Mouse (Mus musculus): Measurements from ENCODE around the gene Tmed10. TPM values are rescaled to one million over a fixed set of nuclear protein-coding genes. Genes with fewer than 3 reads are reported as not detected.
A peak's percentile ranks its signal among the peaks of the same experiment; 100 is the strongest.

The Tmed10 gene
- polyA plus RNA-seq, 1 experiment from 2014 or later, result 184 TPM

GRCm38 (mm10) chr12:85305247-85305892 is 69.3 kb downstream of the Tmed10 start:
- Histone ChIP-seq H3K27me3 (ENCODE audit: control insufficient read depth, insufficient read depth, low read depth, low read length) (no peaks in the 10 kb centered on the region), H3K36me3 (ENCODE audit: control insufficient read depth, insufficient read depth, low read length) (peaks cover 54% of the 10 kb centered on the region), H3K9ac (ENCODE audit: low read depth, low read length) (no peak overlapping the region), H3K9me3 (replicated peaks; ENCODE audit: control insufficient read depth, low read length, poor library complexity, severe bottlenecking) (no peaks in the 10 kb centered on the region), H3K27ac (ENCODE audit: low read length) (no peak overlapping the region), H3K4me1 (ENCODE audit: control insufficient read depth, insufficient read depth, low read length) (no peaks in the 10 kb centered on the region), H3K4me2 (ENCODE audit: low read length) (no peak overlapping the region), H3K4me3 (ENCODE audit: low read depth, low read length) (no peak overlapping the region)
- 48% methylated on average over 16 of the region's 16 CpGs for WGBS
- ATAC-seq, result peak; percentile 71; the same call in 1 of the 2 replicates

GRCm38 (mm10) chr12:85304725-85305124 is 69.9 kb downstream of the Tmed10 start:
- Histone ChIP-seq H3K27ac (ENCODE audit: low read length) (no peak overlapping the region), H3K9me3 (replicated peaks; ENCODE audit: control insufficient read depth, low read length, poor library complexity, severe bottlenecking) (no peaks in the 10 kb centered on the region), H3K4me3 (ENCODE audit: low read depth, low read length) (no peak overlapping the region), H3K27me3 (ENCODE audit: control insufficient read depth, insufficient read depth, low read depth, low read length) (no peaks in the 10 kb centered on the region), H3K4me1 (ENCODE audit: control insufficient read depth, insufficient read depth, low read length) (no peaks in the 10 kb centered on the region), H3K36me3 (ENCODE audit: control insufficient read depth, insufficient read depth, low read length) (peaks cover 52% of the 10 kb centered on the region), H3K4me2 (ENCODE audit: low read length) (no peak overlapping the region), H3K9ac (ENCODE audit: low read depth, low read length) (no peak overlapping the region)
- WGBS, result 79% methylated on average over 4 of the region's 4 CpGs
- ATAC-seq, result no peak

GRCm38 (mm10) chr12:85303256-85303655 is 71.4 kb downstream of the Tmed10 start:
- H3K4me1 ChIP-seq (ENCODE audit: control insufficient read depth, insufficient read depth, low read length), result no peaks in the 10 kb centered on the region
- H3K9ac ChIP-seq (ENCODE audit: low read depth, low read length), result no peak overlapping the region
- H3K27ac ChIP-seq (ENCODE audit: low read length), result no peak overlapping the region
- peaks cover 41% of the 10 kb centered on the region for H3K36me3 ChIP-seq (ENCODE audit: control insufficient read depth, insufficient read depth, low read length)
- H3K4me2 ChIP-seq (ENCODE audit: low read length), result no peak overlapping the region
- no peaks in the 10 kb centered on the region for H3K27me3 ChIP-seq (ENCODE audit: control insufficient read depth, insufficient read depth, low read depth, low read length)
- 78% methylated on average over 2 of the region's 2 CpGs for WGBS
- no peak overlapping the region for H3K4me3 ChIP-seq (ENCODE audit: low read depth, low read length)
- no peak for ATAC-seq
- no peaks in the 10 kb centered on the region for H3K9me3 ChIP-seq (replicated peaks; ENCODE audit: control insufficient read depth, low read length, poor library complexity, severe bottlenecking)

GRCm38 (mm10) chr12:85298835-85299180 is 75.8 kb downstream of the Tmed10 start:
- ATAC-seq, result no peak
- WGBS, result 92% methylated on average over 1 of the region's 1 CpGs

GRCm38 (mm10) chr12:85298127-85298834 is 76.4 kb downstream of the Tmed10 start:
- Histone ChIP-seq H3K4me2 (ENCODE audit: low read length) (no peak overlapping the region), H3K4me3 (ENCODE audit: low read depth, low read length) (no peak overlapping the region), H3K27me3 (ENCODE audit: control insufficient read depth, insufficient read depth, low read depth, low read length) (no peaks in the 10 kb centered on the region), H3K4me1 (ENCODE audit: control insufficient read depth, insufficient read depth, low read length) (no peaks in the 10 kb centered on the region), H3K9me3 (replicated peaks; ENCODE audit: control insufficient read depth, low read length, poor library complexity, severe bottlenecking) (peaks cover 7% of the 10 kb centered on the region; the same call in 1 of the 2 replicates), H3K36me3 (ENCODE audit: control insufficient read depth, insufficient read depth, low read length) (peaks cover 18% of the 10 kb centered on the region), H3K9ac (ENCODE audit: low read depth, low read length) (no peak overlapping the region), H3K27ac (ENCODE audit: low read length) (no peak overlapping the region)
- ATAC-seq, result no peak
- WGBS, result 92% methylated on average over 11 of the region's 11 CpGs

More at GRCm38 (mm10) chr12:85298835-85299180, 75.8 kb downstream of the Tmed10 start:
- H3K36me3 ChIP-seq (ENCODE audit: control insufficient read depth, insufficient read depth, low read length), result peaks cover 21% of the 10 kb centered on the region
- H3K27ac ChIP-seq (ENCODE audit: low read length), result no peak overlapping the region
- no peak overlapping the region for H3K4me3 ChIP-seq (ENCODE audit: low read depth, low read length)
- no peak overlapping the region for H3K4me2 ChIP-seq (ENCODE audit: low read length)
- no peak overlapping the region for H3K9ac ChIP-seq (ENCODE audit: low read depth, low read length)
- H3K4me1 ChIP-seq (ENCODE audit: control insufficient read depth, insufficient read depth, low read length), result no peaks in the 10 kb centered on the region
- peaks cover 6% of the 10 kb centered on the region; the same call in 1 of the 2 replicates for H3K9me3 ChIP-seq (replicated peaks; ENCODE audit: control insufficient read depth, low read length, poor library complexity, severe bottlenecking)
- no peaks in the 10 kb centered on the region for H3K27me3 ChIP-seq (ENCODE audit: control insufficient read depth, insufficient read depth, low read depth, low read length)

GRCm38 (mm10) chr12:85297345-85297997 is 77.2 kb downstream of the Tmed10 start:
- no peaks in the 10 kb centered on the region for H3K27me3 ChIP-seq (ENCODE audit: control insufficient read depth, insufficient read depth, low read depth, low read length)
- H3K4me3 ChIP-seq (ENCODE audit: low read depth, low read length), result no peak overlapping the region
- ATAC-seq, result no peak
- H3K27ac ChIP-seq (ENCODE audit: low read length), result no peak overlapping the region
- peaks cover 16% of the 10 kb centered on the region for H3K36me3 ChIP-seq (ENCODE audit: control insufficient read depth, insufficient read depth, low read length)
- WGBS, result 68% methylated on average over 10 of the region's 10 CpGs
- H3K4me2 ChIP-seq (ENCODE audit: low read length), result no peak overlapping the region
- no peak overlapping the region for H3K9ac ChIP-seq (ENCODE audit: low read depth, low read length)
- peaks cover 7% of the 10 kb centered on the region; the same call in 1 of the 2 replicates for H3K9me3 ChIP-seq (replicated peaks; ENCODE audit: control insufficient read depth, low read length, poor library complexity, severe bottlenecking)
- no peaks in the 10 kb centered on the region for H3K4me1 ChIP-seq (ENCODE audit: control insufficient read depth, insufficient read depth, low read length)

GRCm38 (mm10) chr12:85296915-85297314 is 77.7 kb downstream of the Tmed10 start:
- H3K9me3 ChIP-seq (replicated peaks; ENCODE audit: control insufficient read depth, low read length, poor library complexity, severe bottlenecking), result peaks cover 7% of the 10 kb centered on the region; the same call in 1 of the 2 replicates
- H3K27ac ChIP-seq (ENCODE audit: low read length), result no peak overlapping the region
- 81% methylated on average over 5 of the region's 5 CpGs for WGBS
- H3K27me3 ChIP-seq (ENCODE audit: control insufficient read depth, insufficient read depth, low read depth, low read length), result no peaks in the 10 kb centered on the region
- H3K4me2 ChIP-seq (ENCODE audit: low read length), result no peak overlapping the region
- peaks cover 15% of the 10 kb centered on the region for H3K36me3 ChIP-seq (ENCODE audit: control insufficient read depth, insufficient read depth, low read length)
- H3K4me3 ChIP-seq (ENCODE audit: low read depth, low read length), result no peak overlapping the region
- no peak overlapping the region for H3K9ac ChIP-seq (ENCODE audit: low read depth, low read length)
- no peak for ATAC-seq
- H3K4me1 ChIP-seq (ENCODE audit: control insufficient read depth, insufficient read depth, low read length), result no peaks in the 10 kb centered on the region

- Histone ChIP-seq H3K4me2 (ENCODE audit: low read length) (no peak overlapping the region), H3K27me3 (ENCODE audit: control insufficient read depth, insufficient read depth, low read depth, low read length) (no peaks in the 10 kb centered on the region), H3K4me3 (ENCODE audit: low read depth, low read length) (no peak overlapping the region), H3K9me3 (replicated peaks; ENCODE audit: control insufficient read depth, low read length, poor library complexity, severe bottlenecking) (peaks cover 7% of the 10 kb centered on the region; the same call in 1 of the 2 replicates), H3K9ac (ENCODE audit: low read depth, low read length) (no peak overlapping the region), H3K27ac (ENCODE audit: low read length) (no peak overlapping the region), H3K4me1 (ENCODE audit: control insufficient read depth, insufficient read depth, low read length) (no peaks in the 10 kb centered on the region), H3K36me3 (ENCODE audit: control insufficient read depth, insufficient read depth, low read length) (peaks cover 2% of the 10 kb centered on the region; the same call in 1 of the 2 replicates)
- no peak for ATAC-seq
- 86% methylated on average over 2 of the region's 2 CpGs for WGBS
Observed at GRCm38 (mm10) chr12:85295506-85295905, 79.1 kb downstream of the Tmed10 start.

- Histone ChIP-seq H3K27ac (ENCODE audit: low read length) (no peak overlapping the region), H3K4me2 (ENCODE audit: low read length) (no peak overlapping the region), H3K9me3 (replicated peaks; ENCODE audit: control insufficient read depth, low read length, poor library complexity, severe bottlenecking) (peaks cover 7% of the 10 kb centered on the region; the same call in 1 of the 2 replicates), H3K4me1 (ENCODE audit: control insufficient read depth, insufficient read depth, low read length) (0 out of 2 replicates have a peak, but pooled peaks cover 5% of the 10 kb centered on the region), H3K4me3 (ENCODE audit: low read depth, low read length) (no peak overlapping the region), H3K27me3 (ENCODE audit: control insufficient read depth, insufficient read depth, low read depth, low read length) (no peaks in the 10 kb centered on the region), H3K9ac (ENCODE audit: low read depth, low read length) (no peak overlapping the region), H3K36me3 (ENCODE audit: control insufficient read depth, insufficient read depth, low read length) (no peaks in the 10 kb centered on the region)
- ATAC-seq, result no peak
Observed at GRCm38 (mm10) chr12:85292906-85293305, 81.7 kb downstream of the Tmed10 start.

Data from midbrain, embryonic 16.5 days (tissue).